Mouse (Mus musculus) lung, postnatal 0 days (tissue): ENCODE results near the gene Pced1b.

Experiments used
- CTCF ChIP-seq: IDR thresholded peaks from 2 replicates; pipeline ENCODE4 v1.5.1; 2016; ENCODE audit warnings: antibody characterized with exemption, mild to moderate bottlenecking
- EP300 ChIP-seq: IDR thresholded peaks from 2 replicates; pipeline ENCODE4 v1.6.1; 2016; ENCODE audit warnings: antibody characterized with exemption, mild to moderate bottlenecking, control low read depth

DNA sequence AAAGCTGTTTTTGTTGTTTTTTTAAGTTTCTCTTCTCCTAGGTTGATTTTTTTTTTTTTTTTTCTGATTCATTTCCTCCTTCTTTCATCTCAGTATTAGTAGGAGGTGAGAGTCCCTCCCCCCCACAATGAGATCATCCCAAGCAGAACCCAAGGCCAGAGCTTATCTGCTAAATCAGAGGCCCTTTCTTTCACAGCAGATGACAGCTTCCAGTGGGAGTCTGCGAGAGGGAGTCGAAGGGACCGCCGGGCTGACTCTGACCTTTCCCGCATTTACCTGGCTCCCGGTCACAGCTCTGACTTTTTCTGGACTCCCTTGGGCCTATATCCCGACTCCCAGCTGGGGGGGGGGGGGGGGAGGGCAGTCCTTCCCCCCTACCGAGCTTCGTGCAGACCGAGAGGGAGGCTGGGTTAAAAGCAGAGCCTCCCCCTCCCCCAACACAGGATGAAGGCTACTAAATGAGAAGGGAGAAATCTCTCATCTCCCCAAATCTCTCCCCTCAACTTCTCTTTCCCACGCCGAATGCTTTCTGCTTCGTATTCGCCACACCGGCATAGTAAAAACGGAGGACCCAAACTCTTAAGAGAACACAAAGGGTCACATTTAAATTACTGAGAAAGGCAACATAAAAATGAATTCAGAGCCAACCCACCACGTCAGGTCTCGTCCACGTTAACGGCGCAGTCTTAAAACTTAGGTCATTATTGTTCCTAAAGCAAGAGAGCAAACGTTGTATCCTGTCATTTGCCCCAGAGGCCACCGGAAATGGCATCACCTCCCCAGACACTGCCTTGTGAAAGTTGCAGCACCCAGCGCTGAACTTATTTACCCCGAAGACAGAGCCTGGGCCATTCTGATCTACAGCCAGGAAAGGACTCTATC, 126.5 kb downstream of the Pced1b start:
- TF ChIP-seq EP300 = no peak
- no peak for TF ChIP-seq CTCF
